Mouse (Mus musculus): Measurements from ENCODE around the gene Gm20219. TPM values are rescaled to one million over a fixed set of nuclear protein-coding genes. Genes with fewer than 3 reads are reported as not detected.

Gene Gm20219
- polyA plus RNA-seq, 1 experiment from 2014 or later: 0.92 TPM

DNA sequence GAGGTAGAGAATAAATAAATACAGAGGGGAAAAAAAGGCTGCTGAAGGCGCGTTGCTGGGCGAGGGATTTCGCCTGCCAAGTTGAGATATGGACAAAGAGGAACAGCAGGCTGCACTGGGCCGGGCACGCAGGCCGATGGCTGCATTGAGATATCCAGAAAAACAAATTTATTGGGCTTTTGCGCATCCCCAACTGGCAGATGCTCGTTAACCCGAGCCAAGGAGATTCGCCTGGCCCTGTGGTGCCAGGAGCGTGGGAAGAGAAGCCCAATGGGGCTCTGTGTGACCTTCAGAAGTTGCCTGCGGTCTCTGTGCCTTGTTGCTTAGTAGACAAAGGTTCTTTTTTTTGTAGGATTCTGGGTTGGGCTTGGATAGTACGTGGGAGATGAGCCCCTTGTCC is 18.0 kb downstream of the Gm20219 start:
- H3K36me3 ChIP-seq (ENCODE audit: control insufficient read depth, insufficient read depth): no peaks in the 10 kb centered on the region
- H3K4me3 ChIP-seq (replicated peaks; ENCODE audit: low read length): no peak overlapping the region
- H3K27ac ChIP-seq (ENCODE audit: low read length): peak overlapping the region; percentile 83
- peaks cover 24% of the 10 kb centered on the region for H3K4me1 ChIP-seq (replicated peaks; ENCODE audit: control insufficient read depth, insufficient read depth, low read length)
- no peaks in the 10 kb centered on the region for H3K27me3 ChIP-seq (replicated peaks; ENCODE audit: control insufficient read depth, insufficient read depth, low read length)
- ATAC-seq: peak; percentile 52
- 13% methylated on average over 14 of the region's 14 CpGs for WGBS
- peak overlapping the region; percentile 27; the same call in 1 of the 2 replicates for H3K9ac ChIP-seq (replicated peaks; ENCODE audit: low read depth, low read length)
- no peak overlapping the region for H3K4me2 ChIP-seq (ENCODE audit: low read length)
- H3K9me3 ChIP-seq (ENCODE audit: control insufficient read depth, low read length): no peaks in the 10 kb centered on the region

DNA sequence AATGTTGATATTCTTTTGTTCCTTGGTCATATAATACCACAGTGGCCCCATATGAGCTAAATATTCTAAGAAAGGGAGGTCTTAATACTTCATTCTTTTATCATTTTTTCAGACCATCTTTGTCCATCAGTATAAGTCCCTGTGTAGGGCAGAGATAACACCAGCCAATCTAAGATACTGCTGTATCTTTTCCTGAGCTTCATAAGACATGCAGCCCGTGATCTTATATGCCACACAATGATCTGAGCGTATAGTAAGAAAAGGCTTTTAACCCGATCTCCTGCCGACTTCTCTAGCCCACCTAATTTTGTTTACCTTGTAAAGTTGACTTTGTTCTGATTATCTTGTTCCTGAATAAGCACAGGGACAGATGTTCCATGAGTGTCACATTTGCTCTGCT is 29.2 kb downstream of the Gm20219 start:
- ATAC-seq: no peak

DNA sequence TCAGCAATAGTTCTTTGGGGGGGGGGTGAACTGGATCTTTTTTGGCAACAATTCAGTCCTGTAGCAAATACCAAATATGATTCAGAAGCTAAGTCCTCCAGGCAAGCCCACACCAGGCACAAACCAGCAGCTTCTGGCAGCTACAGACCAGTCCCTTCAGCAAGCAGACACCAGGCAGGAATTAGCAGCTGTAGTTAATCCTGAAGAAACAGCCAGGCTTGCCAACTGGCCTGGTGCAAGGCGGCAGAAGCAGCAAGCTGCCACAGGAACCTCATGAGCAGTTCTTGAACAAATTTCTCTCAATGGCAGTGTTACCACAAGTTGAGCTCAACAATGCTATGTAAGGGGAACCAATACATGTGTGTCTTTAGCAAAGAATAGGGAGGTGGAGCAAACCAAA is 31.4 kb downstream of the Gm20219 start:
- H3K36me3 ChIP-seq (ENCODE audit: control insufficient read depth, insufficient read depth): no peaks in the 10 kb centered on the region
- H3K27me3 ChIP-seq (replicated peaks; ENCODE audit: control insufficient read depth, insufficient read depth, low read length): no peaks in the 10 kb centered on the region
- ATAC-seq: no peak
- H3K4me2 ChIP-seq (ENCODE audit: low read length): no peak overlapping the region
- H3K27ac ChIP-seq (ENCODE audit: low read length): no peak overlapping the region
- H3K9me3 ChIP-seq (ENCODE audit: control insufficient read depth, low read length): no peaks in the 10 kb centered on the region
- no peak overlapping the region for H3K9ac ChIP-seq (replicated peaks; ENCODE audit: low read depth, low read length)
- 37% methylated on average over 1 of the region's 1 CpGs for WGBS
- no peak overlapping the region for H3K4me3 ChIP-seq (replicated peaks; ENCODE audit: low read length)
- H3K4me1 ChIP-seq (replicated peaks; ENCODE audit: control insufficient read depth, insufficient read depth, low read length): no peaks in the 10 kb centered on the region

More for the DNA sequence above, 29.2 kb downstream of the Gm20219 start:
- H3K9me3 ChIP-seq (ENCODE audit: control insufficient read depth, low read length): no peaks in the 10 kb centered on the region
- no peak overlapping the region for H3K27ac ChIP-seq (ENCODE audit: low read length)
- H3K9ac ChIP-seq (replicated peaks; ENCODE audit: low read depth, low read length): no peak overlapping the region
- no peak overlapping the region for H3K4me3 ChIP-seq (replicated peaks; ENCODE audit: low read length)
- no peaks in the 10 kb centered on the region for H3K36me3 ChIP-seq (ENCODE audit: control insufficient read depth, insufficient read depth)
- H3K4me1 ChIP-seq (replicated peaks; ENCODE audit: control insufficient read depth, insufficient read depth, low read length): no peaks in the 10 kb centered on the region
- WGBS: 84% methylated on average over 4 of the region's 4 CpGs
- H3K4me2 ChIP-seq (ENCODE audit: low read length): no peak overlapping the region
- no peaks in the 10 kb centered on the region for H3K27me3 ChIP-seq (replicated peaks; ENCODE audit: control insufficient read depth, insufficient read depth, low read length)

DNA sequence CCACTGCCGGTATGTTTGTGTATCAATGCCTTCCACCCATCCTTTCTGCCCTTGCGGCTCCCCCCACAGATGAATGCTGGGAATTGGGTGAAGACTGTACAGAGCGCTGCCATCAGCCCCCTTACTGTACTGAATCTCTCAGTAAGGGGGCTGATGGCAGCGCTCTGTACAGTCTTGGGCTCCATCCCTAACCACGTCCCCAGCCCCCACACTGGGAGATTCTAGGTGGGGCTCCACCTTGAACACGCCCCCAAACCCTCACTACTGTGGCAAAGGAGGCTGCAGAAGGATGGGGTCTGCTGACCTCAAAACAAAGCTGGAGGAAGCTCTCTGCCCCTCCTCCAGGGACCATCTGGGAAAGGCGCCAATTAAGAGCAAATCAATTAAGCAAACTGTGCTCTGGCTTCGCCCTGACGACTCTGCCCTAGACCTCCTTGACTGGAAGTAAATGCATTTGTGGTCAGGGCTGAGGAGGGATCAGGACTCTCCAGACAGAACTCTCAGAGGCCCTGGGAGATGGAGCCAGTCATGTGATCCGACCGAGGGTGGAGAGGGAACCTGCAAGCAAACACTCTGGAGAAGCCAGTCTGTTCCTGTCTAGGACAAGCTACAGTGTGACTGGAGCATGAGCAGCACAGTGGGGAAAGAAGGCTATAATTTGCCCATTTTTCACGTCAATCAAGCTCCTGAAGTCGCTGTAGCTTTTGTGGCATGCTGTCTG is 38.3 kb downstream of the Gm20219 start:
- H3K27me3 ChIP-seq (replicated peaks; ENCODE audit: control insufficient read depth, insufficient read depth, low read length): no peaks in the 10 kb centered on the region
- no peak overlapping the region for H3K4me3 ChIP-seq (replicated peaks; ENCODE audit: low read length)
- ATAC-seq: peak; percentile 89
- WGBS: 4% methylated on average over 13 of the region's 13 CpGs
- H3K9me3 ChIP-seq (ENCODE audit: control insufficient read depth, low read length): no peaks in the 10 kb centered on the region
- no peaks in the 10 kb centered on the region for H3K36me3 ChIP-seq (ENCODE audit: control insufficient read depth, insufficient read depth)
- peak overlapping the region; percentile 3 for H3K9ac ChIP-seq (replicated peaks; ENCODE audit: low read depth, low read length)
- peak overlapping the region; percentile 91 for H3K27ac ChIP-seq (ENCODE audit: low read length)
- no peak overlapping the region; the same call in 1 of the 2 replicates for H3K4me2 ChIP-seq (ENCODE audit: low read length)
- peaks cover 33% of the 10 kb centered on the region for H3K4me1 ChIP-seq (replicated peaks; ENCODE audit: control insufficient read depth, insufficient read depth, low read length)

DNA sequence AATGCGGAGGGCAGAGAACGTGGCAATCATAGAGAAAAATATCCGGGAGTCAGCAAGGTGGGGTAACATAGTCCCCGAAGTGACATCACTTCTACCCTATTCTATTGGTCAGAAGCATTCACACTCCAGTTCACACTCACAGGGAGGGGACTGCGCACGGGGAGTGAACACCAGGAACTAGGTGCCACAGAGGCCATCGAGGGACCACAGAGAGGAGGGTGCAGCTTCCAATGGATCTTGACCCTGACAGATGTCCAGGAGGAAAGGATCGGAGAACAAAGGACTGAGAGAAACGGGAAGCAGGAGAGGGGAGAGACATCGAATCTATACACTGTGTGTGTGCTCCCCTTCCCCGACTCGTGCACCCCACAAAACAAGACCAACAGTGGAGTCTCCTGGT is 39.3 kb downstream of the Gm20219 start:
- H3K4me3 ChIP-seq (replicated peaks; ENCODE audit: low read length): no peak overlapping the region
- peaks cover 42% of the 10 kb centered on the region for H3K4me1 ChIP-seq (replicated peaks; ENCODE audit: control insufficient read depth, insufficient read depth, low read length)
- H3K9me3 ChIP-seq (ENCODE audit: control insufficient read depth, low read length): no peaks in the 10 kb centered on the region
- H3K36me3 ChIP-seq (ENCODE audit: control insufficient read depth, insufficient read depth): no peaks in the 10 kb centered on the region
- no peak overlapping the region for H3K4me2 ChIP-seq (ENCODE audit: low read length)
- peak overlapping the region; percentile 91 for H3K27ac ChIP-seq (ENCODE audit: low read length)
- H3K9ac ChIP-seq (replicated peaks; ENCODE audit: low read depth, low read length): 0 out of 2 replicates have a peak overlapping the region, but pooled peaks have one; percentile 9
- no peak for ATAC-seq
- 44% methylated on average over 12 of the region's 12 CpGs for WGBS
- H3K27me3 ChIP-seq (replicated peaks; ENCODE audit: control insufficient read depth, insufficient read depth, low read length): no peaks in the 10 kb centered on the region

DNA sequence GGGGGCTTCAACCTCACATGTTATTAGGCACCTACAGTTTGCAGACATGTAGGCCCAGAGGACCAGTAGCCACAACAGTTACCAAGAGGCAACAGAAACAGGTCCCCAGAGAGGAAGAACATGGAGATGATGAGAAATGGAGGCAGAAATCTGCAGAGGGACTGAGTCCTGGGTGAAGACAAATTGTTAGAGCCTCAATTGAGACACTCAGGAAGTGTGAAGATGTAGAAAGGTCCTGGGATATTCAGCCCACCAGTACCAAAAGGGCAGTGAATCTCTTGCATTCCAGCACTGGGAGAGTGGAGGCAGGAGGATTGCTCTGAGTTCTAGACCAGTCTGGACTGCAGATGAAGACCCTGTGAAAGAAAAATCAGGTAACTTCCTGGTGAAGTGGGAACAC is 39.9 kb downstream of the Gm20219 start:
- Histone ChIP-seq H3K27me3 (replicated peaks; ENCODE audit: control insufficient read depth, insufficient read depth, low read length) (no peaks in the 10 kb centered on the region), H3K36me3 (ENCODE audit: control insufficient read depth, insufficient read depth) (no peaks in the 10 kb centered on the region), H3K4me3 (replicated peaks; ENCODE audit: low read length) (no peak overlapping the region), H3K9me3 (ENCODE audit: control insufficient read depth, low read length) (no peaks in the 10 kb centered on the region), H3K4me1 (replicated peaks; ENCODE audit: control insufficient read depth, insufficient read depth, low read length) (peaks cover 48% of the 10 kb centered on the region), H3K9ac (replicated peaks; ENCODE audit: low read depth, low read length) (no peak overlapping the region), H3K27ac (ENCODE audit: low read length) (no peak overlapping the region), H3K4me2 (ENCODE audit: low read length) (no peak overlapping the region)
- no peak for ATAC-seq

DNA sequence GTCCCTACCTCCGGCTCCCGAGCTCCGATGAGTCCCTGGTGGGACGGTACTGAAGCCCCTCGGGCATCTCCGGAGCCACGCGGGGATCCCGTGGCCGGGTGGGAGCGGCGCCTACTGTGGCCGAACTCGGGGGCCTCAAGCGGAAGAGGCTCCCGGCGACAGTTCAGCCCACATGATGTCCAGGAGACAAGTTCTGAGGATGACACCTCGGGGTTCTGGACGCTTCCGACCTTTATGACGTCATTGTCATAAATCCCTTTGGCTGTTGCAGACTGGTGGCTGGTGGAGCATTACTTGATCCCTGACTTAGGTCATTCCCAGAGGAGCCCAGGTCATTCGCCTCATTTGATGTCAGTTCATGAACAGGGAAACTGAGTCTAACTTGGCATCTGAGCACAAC is 41.9 kb downstream of the Gm20219 start, which contains the start of gene Znrf4:
Znrf4 (minus strand) TSS at position 122 of the 400 bp plus-strand sequence.
- Histone ChIP-seq H3K4me1 (replicated peaks; ENCODE audit: control insufficient read depth, insufficient read depth, low read length) (peaks cover 62% of the 10 kb centered on the region), H3K4me3 (replicated peaks; ENCODE audit: low read length) (peak within 1 kb of the TSS; percentile 27)
- WGBS: 74% methylated on average over 22 of the region's 22 CpGs

DNA sequence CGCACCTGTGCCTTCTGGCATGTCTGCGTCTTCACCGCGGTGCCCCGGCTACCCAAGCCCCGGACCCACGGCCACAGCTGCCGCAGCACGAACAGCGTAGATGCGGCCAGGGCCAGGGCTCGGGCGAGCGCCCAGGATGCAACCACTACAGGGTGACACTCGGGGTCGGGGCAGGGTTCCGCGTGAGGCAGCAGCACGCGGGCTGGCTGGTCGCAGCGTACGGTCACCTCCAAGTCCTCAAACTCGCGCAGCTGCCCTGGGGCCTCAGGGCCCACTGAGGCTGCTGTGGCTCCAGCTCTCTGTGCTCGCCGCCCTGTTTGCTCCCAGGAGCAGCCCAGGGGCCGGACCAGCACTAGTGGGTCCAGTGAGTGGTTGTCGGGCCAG is 42.5 kb downstream of the Gm20219 start:
- peak overlapping the region; percentile 39 for H3K9ac ChIP-seq (replicated peaks; ENCODE audit: low read depth, low read length)
- H3K9me3 ChIP-seq (ENCODE audit: control insufficient read depth, low read length): no peaks in the 10 kb centered on the region
- H3K4me3 ChIP-seq (replicated peaks; ENCODE audit: low read length): peak overlapping the region; percentile 27
- peaks cover 67% of the 10 kb centered on the region for H3K4me1 ChIP-seq (replicated peaks; ENCODE audit: control insufficient read depth, insufficient read depth, low read length)
- ATAC-seq: no peak
- no peaks in the 10 kb centered on the region for H3K27me3 ChIP-seq (replicated peaks; ENCODE audit: control insufficient read depth, insufficient read depth, low read length)
- 30% methylated on average over 29 of the region's 29 CpGs for WGBS
- H3K27ac ChIP-seq (ENCODE audit: low read length): no peak overlapping the region
- H3K4me2 ChIP-seq (ENCODE audit: low read length): peak overlapping the region; percentile 46
- H3K36me3 ChIP-seq (ENCODE audit: control insufficient read depth, insufficient read depth): no peaks in the 10 kb centered on the region

More for the DNA sequence above, 41.9 kb downstream of the Gm20219 start, which contains the start of gene Znrf4:
- Histone ChIP-seq H3K9ac (replicated peaks; ENCODE audit: low read depth, low read length) (peak within 1 kb of the TSS; percentile 39), H3K9me3 (ENCODE audit: control insufficient read depth, low read length) (no peaks in the 10 kb centered on the region), H3K27ac (ENCODE audit: low read length) (0 out of 2 replicates have a peak within 1 kb of the TSS, but pooled peaks have one; percentile 46), H3K27me3 (replicated peaks; ENCODE audit: control insufficient read depth, insufficient read depth, low read length) (no peaks in the 10 kb centered on the region), H3K36me3 (ENCODE audit: control insufficient read depth, insufficient read depth) (no peaks in the 10 kb centered on the region), H3K4me2 (ENCODE audit: low read length) (peak within 1 kb of the TSS; percentile 46)
- no peak for ATAC-seq

DNA sequence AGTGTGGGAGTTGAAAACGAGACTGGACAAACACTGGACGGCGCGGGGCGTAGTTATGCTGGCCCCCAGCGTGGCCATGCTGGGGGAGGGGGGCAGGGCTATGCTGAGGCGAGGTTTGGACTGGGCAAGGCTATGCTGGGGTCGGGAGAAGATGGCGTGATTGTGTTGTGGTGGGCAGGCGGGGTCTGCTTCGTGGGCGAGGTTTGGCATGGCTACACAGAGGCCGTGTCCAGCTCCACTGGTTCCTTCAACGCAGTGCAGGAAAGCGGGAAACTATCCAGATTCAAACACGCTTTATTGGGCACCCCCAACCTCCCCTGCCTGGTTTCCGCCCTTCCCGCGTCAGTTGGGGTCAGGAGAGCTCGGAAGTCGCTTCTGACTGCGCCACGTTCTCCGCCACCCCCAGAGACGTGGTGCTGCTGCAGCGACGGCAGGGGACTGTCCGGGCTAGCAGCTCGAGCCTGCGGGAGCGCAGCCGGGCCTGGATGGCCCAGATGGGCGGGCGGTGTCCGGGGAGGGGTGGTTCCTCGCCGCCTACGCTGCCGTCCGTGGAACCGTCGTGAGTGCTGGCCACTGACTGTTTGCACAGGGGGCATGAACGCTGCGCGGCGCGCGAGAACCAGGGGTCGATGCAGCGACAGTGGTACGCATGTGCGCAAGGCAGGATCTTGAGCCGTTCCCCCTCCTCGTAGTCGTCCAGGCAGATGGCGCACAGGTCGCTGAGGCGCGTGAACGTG is 43.0 kb downstream of the Gm20219 start:
- Histone ChIP-seq H3K4me3 (replicated peaks; ENCODE audit: low read length) (peak overlapping the region; percentile 27), H3K27ac (ENCODE audit: low read length) (peak overlapping the region; percentile 98; the same call in 1 of the 2 replicates), H3K9ac (replicated peaks; ENCODE audit: low read depth, low read length) (peak overlapping the region; percentile 39), H3K9me3 (ENCODE audit: control insufficient read depth, low read length) (no peaks in the 10 kb centered on the region), H3K4me1 (replicated peaks; ENCODE audit: control insufficient read depth, insufficient read depth, low read length) (peaks cover 65% of the 10 kb centered on the region), H3K4me2 (ENCODE audit: low read length) (peak overlapping the region; percentile 46), H3K27me3 (replicated peaks; ENCODE audit: control insufficient read depth, insufficient read depth, low read length) (no peaks in the 10 kb centered on the region), H3K36me3 (ENCODE audit: control insufficient read depth, insufficient read depth) (no peaks in the 10 kb centered on the region)
- ATAC-seq: no peak
- WGBS: 11% methylated on average over 52 of the region's 60 CpGs
